ENCODE assay signal across 1 mouse cellular context in genomic region chr9:24503067-24503857, GRCm38 (mm10).
A peak's percentile ranks its signal among the peaks of the same experiment; 100 is the strongest.
TF ChIP-seq lines count a peak whose summit lies in the region.

Gene Dpy19l1 (minus strand): TSS chr9:24503140.

TF ChIP-seq in MEL, 35 proteins besides CTCF, POLR2A, EP300 and RAD21 (continued from another document):
- TF ChIP-seq MXI1 (IDR thresholded peaks at IDR 0.05; ENCODE audit: low read depth, low read length): peak; percentile 81
- TF ChIP-seq POLR2AphosphoS5 (IDR thresholded peaks at IDR 0.05; ENCODE audit: borderline replicate concordance, low read depth, low read length): no peak
- no peak for TF ChIP-seq ZC3H11A (IDR thresholded peaks at IDR 0.05; ENCODE audit: low read depth, low read length)
- TF ChIP-seq JUND (IDR thresholded peaks at IDR 0.05; ENCODE audit: low read depth, low read length): no peak
- TF ChIP-seq ZNF384 (IDR thresholded peaks at IDR 0.05; ENCODE audit: low read depth, low read length): no peak
- no peak for TF ChIP-seq RCOR1 (IDR thresholded peaks at IDR 0.05; ENCODE audit: low read depth, low read length)
- TF ChIP-seq ELF1 (IDR thresholded peaks at IDR 0.05; ENCODE audit: low read depth, low read length): peak; percentile 84
- TF ChIP-seq SIN3A (IDR thresholded peaks at IDR 0.05; ENCODE audit: low read length): peak; percentile 80
- TF ChIP-seq UBTF (IDR thresholded peaks at IDR 0.05; ENCODE audit: borderline replicate concordance, insufficient read depth, low read depth, low read length): 0 out of 2 replicates have a peak, but pooled peaks have one; percentile 23
